Mouse (Mus musculus): ENCODE results near the gene Gm20696. TPM values are rescaled to one million over a fixed set of nuclear protein-coding genes. Genes with fewer than 3 reads are reported as not detected.

Gene Gm20696
- polyA plus RNA-seq, 1 experiment: not detected

GRCm38 (mm10) chr6:99522359-99523108, 144.1 kb downstream of the Gm20696 start, which contains the start of gene Foxp1:
TSS of gene Foxp1 (minus strand) at chr6:99522721.
- H3K9me3 ChIP-seq (ENCODE audit: control insufficient read depth, low read length): peaks cover 6% of the 10 kb centered on the region
- H3K27me3 ChIP-seq (ENCODE audit: control insufficient read depth): peaks cover 35% of the 10 kb centered on the region
- peak within 1 kb of the TSS; percentile 75 for H3K4me3 ChIP-seq (replicated peaks)
- no peak for TF ChIP-seq TAL1 (IDR thresholded peaks at IDR 0.05; ENCODE audit: low read length)
- no peak for TF ChIP-seq GATA1 (IDR thresholded peaks at IDR 0.05; ENCODE audit: low read length)
- H3K4me1 ChIP-seq (ENCODE audit: control insufficient read depth): peaks cover 19% of the 10 kb centered on the region
- H3K36me3 ChIP-seq (ENCODE audit: control insufficient read depth): no peaks in the 10 kb centered on the region

GRCm38 (mm10) chr6:99521641-99522358, 144.8 kb downstream of the Gm20696 start:
- Histone ChIP-seq H3K4me3 (replicated peaks) (peak overlapping the region; percentile 75), H3K4me1 (ENCODE audit: control insufficient read depth) (peaks cover 19% of the 10 kb centered on the region), H3K36me3 (ENCODE audit: control insufficient read depth) (no peaks in the 10 kb centered on the region), H3K9me3 (ENCODE audit: control insufficient read depth, low read length) (no peaks in the 10 kb centered on the region), H3K27me3 (ENCODE audit: control insufficient read depth) (peaks cover 35% of the 10 kb centered on the region)
- TF ChIP-seq TAL1 (IDR thresholded peaks at IDR 0.05; ENCODE audit: low read length) (no peak), GATA1 (IDR thresholded peaks at IDR 0.05; ENCODE audit: low read length) (no peak)

- peak overlapping the region; percentile 75 for H3K4me3 ChIP-seq (replicated peaks)
- H3K36me3 ChIP-seq (ENCODE audit: control insufficient read depth): no peaks in the 10 kb centered on the region
- peaks cover 35% of the 10 kb centered on the region for H3K27me3 ChIP-seq (ENCODE audit: control insufficient read depth)
- H3K9me3 ChIP-seq (ENCODE audit: control insufficient read depth, low read length): no peaks in the 10 kb centered on the region
- TF ChIP-seq GATA1 (IDR thresholded peaks at IDR 0.05; ENCODE audit: low read length): no peak
- TF ChIP-seq TAL1 (IDR thresholded peaks at IDR 0.05; ENCODE audit: low read length): no peak
- peaks cover 19% of the 10 kb centered on the region for H3K4me1 ChIP-seq (ENCODE audit: control insufficient read depth)
Measured at GRCm38 (mm10) chr6:99521038-99521640, 145.5 kb downstream of the Gm20696 start.

GRCm38 (mm10) chr6:99520676-99521037, 145.9 kb downstream of the Gm20696 start:
- H3K4me3 ChIP-seq (replicated peaks): peak overlapping the region; percentile 75
- H3K9me3 ChIP-seq (ENCODE audit: control insufficient read depth, low read length): no peaks in the 10 kb centered on the region
- no peaks in the 10 kb centered on the region for H3K36me3 ChIP-seq (ENCODE audit: control insufficient read depth)
- peaks cover 35% of the 10 kb centered on the region for H3K27me3 ChIP-seq (ENCODE audit: control insufficient read depth)
- H3K4me1 ChIP-seq (ENCODE audit: control insufficient read depth): peaks cover 19% of the 10 kb centered on the region
- TF ChIP-seq GATA1 (IDR thresholded peaks at IDR 0.05; ENCODE audit: low read length) (no peak), TAL1 (IDR thresholded peaks at IDR 0.05; ENCODE audit: low read length) (no peak)

- Histone ChIP-seq H3K36me3 (ENCODE audit: control insufficient read depth) (no peaks in the 10 kb centered on the region), H3K4me3 (replicated peaks) (peak overlapping the region; percentile 75), H3K4me1 (ENCODE audit: control insufficient read depth) (peaks cover 19% of the 10 kb centered on the region), H3K9me3 (ENCODE audit: control insufficient read depth, low read length) (no peaks in the 10 kb centered on the region), H3K27me3 (ENCODE audit: control insufficient read depth) (peaks cover 35% of the 10 kb centered on the region)
- no peak for TF ChIP-seq TAL1 (IDR thresholded peaks at IDR 0.05; ENCODE audit: low read length)
- no peak for TF ChIP-seq GATA1 (IDR thresholded peaks at IDR 0.05; ENCODE audit: low read length)
Measured at GRCm38 (mm10) chr6:99519806-99520675, 146.6 kb downstream of the Gm20696 start.

- no peaks in the 10 kb centered on the region; the same call in 1 of the 2 replicates for H3K36me3 ChIP-seq (ENCODE audit: control insufficient read depth)
- TF ChIP-seq TAL1 (IDR thresholded peaks at IDR 0.05; ENCODE audit: low read length) (no peak), GATA1 (IDR thresholded peaks at IDR 0.05; ENCODE audit: low read length) (no peak)
- no peak overlapping the region for H3K4me3 ChIP-seq (replicated peaks)
Measured at GRCm38 (mm10) chr6:99519052-99519451, 147.5 kb downstream of the Gm20696 start.

GRCm38 (mm10) chr6:99515667-99516199, 150.9 kb downstream of the Gm20696 start:
- no peak for TF ChIP-seq GATA1 (IDR thresholded peaks at IDR 0.05; ENCODE audit: low read length)
- TF ChIP-seq TAL1 (IDR thresholded peaks at IDR 0.05; ENCODE audit: low read length): no peak
- Histone ChIP-seq H3K4me3 (replicated peaks) (no peak overlapping the region), H3K9me3 (ENCODE audit: control insufficient read depth, low read length) (no peaks in the 10 kb centered on the region), H3K36me3 (ENCODE audit: control insufficient read depth) (no peaks in the 10 kb centered on the region; the same call in 1 of the 2 replicates), H3K4me1 (ENCODE audit: control insufficient read depth) (peaks cover under 1% of the 10 kb centered on the region; the same call in 1 of the 2 replicates), H3K27me3 (ENCODE audit: control insufficient read depth) (peaks cover 19% of the 10 kb centered on the region)

More at GRCm38 (mm10) chr6:99519052-99519451, 147.5 kb downstream of the Gm20696 start:
- H3K27me3 ChIP-seq (ENCODE audit: control insufficient read depth): peaks cover 35% of the 10 kb centered on the region
- H3K9me3 ChIP-seq (ENCODE audit: control insufficient read depth, low read length): no peaks in the 10 kb centered on the region
- peaks cover 19% of the 10 kb centered on the region for H3K4me1 ChIP-seq (ENCODE audit: control insufficient read depth)

- H3K4me3 ChIP-seq (replicated peaks): no peak overlapping the region
- no peaks in the 10 kb centered on the region for H3K27me3 ChIP-seq (ENCODE audit: control insufficient read depth)
- no peaks in the 10 kb centered on the region; the same call in 1 of the 2 replicates for H3K36me3 ChIP-seq (ENCODE audit: control insufficient read depth)
- H3K9me3 ChIP-seq (ENCODE audit: control insufficient read depth, low read length): no peaks in the 10 kb centered on the region
- TF ChIP-seq GATA1 (IDR thresholded peaks at IDR 0.05; ENCODE audit: low read length) (no peak), TAL1 (IDR thresholded peaks at IDR 0.05; ENCODE audit: low read length) (no peak)
- no peaks in the 10 kb centered on the region for H3K4me1 ChIP-seq (ENCODE audit: control insufficient read depth)
Measured at GRCm38 (mm10) chr6:99511862-99512261, 154.7 kb downstream of the Gm20696 start.
